Mouse (Mus musculus): ENCODE measurements around the gene Slc19a3.

DNA sequence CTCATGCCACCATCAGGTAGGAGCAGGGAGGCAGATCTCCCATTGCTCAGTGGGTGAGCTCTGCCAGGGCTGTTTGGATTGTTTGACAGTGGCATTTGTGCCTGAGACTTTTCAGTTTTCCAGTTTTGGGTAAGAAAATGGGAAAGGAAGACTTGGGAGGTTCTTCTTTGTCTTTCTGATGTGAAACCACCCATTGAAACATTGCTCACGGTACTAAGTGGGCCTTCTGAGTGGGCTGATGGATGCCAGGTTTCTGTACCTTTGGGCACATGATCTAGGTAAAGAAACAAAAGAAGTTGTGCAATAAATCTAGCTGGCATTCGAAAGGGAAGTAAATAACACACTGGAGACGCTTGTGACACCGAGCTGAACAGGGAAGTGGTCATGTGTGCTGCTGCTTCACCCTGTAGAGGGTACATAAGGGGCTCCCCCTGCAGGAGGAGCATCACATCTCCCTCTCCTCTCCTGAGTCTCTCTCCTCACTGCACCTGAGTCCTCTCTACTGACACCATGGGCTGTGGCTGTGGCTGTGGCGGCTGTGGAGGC is 6.7 kb upstream of the Slc19a3 start, which contains the start of gene Gm47969:
- TF ChIP-seq CTCF (IDR thresholded peaks at IDR 0.05; ENCODE audit: low read depth), result 0 out of 2 replicates have a peak, but pooled peaks have one; percentile 16
- TF ChIP-seq EP300 (IDR thresholded peaks at IDR 0.05; ENCODE audit: low read depth), result no peak

All from liver, embryonic 14.5 days (tissue).